Mouse (Mus musculus) testis, adult 2 months (tissue): ENCODE data around the gene Gm20498.

Source experiments
- CTCF ChIP-seq: fragments of 200-500 bp; IDR thresholded peaks from 2 replicates; pipeline ENCODE4 v1.5.1; 2012; ENCODE audit warnings: low read depth, mild to moderate bottlenecking, inconsistent platforms, low read length, moderate library complexity; ENCODE audit not compliant: control insufficient read depth, insufficient read depth, insufficient replicate concordance
- POLR2A ChIP-seq: fragments of 200-500 bp; IDR thresholded peaks from 2 replicates; pipeline ENCODE4 v1.6.1; 2012; ENCODE audit warnings: low read depth, mild to moderate bottlenecking, inconsistent platforms, low read length, moderate library complexity; ENCODE audit not compliant: control insufficient read depth

- TF ChIP-seq CTCF (no peak), POLR2A (no peak)
Measured at GRCm38 (mm10) chr12:81332875-81333421, 199.8 kb downstream of the Gm20498 start, which contains the start of gene Slc8a3.
